Mouse (Mus musculus) right cerebral cortex, adult 18-20 months (tissue): ENCODE measurements around the gene Mfap4.

Experiments
- DNase-seq: peaks from one replicate; pipeline ENCODE4 v3.0.0; 2022; ENCODE audit warnings: mixed read lengths

Mfap4 gene

DNA sequence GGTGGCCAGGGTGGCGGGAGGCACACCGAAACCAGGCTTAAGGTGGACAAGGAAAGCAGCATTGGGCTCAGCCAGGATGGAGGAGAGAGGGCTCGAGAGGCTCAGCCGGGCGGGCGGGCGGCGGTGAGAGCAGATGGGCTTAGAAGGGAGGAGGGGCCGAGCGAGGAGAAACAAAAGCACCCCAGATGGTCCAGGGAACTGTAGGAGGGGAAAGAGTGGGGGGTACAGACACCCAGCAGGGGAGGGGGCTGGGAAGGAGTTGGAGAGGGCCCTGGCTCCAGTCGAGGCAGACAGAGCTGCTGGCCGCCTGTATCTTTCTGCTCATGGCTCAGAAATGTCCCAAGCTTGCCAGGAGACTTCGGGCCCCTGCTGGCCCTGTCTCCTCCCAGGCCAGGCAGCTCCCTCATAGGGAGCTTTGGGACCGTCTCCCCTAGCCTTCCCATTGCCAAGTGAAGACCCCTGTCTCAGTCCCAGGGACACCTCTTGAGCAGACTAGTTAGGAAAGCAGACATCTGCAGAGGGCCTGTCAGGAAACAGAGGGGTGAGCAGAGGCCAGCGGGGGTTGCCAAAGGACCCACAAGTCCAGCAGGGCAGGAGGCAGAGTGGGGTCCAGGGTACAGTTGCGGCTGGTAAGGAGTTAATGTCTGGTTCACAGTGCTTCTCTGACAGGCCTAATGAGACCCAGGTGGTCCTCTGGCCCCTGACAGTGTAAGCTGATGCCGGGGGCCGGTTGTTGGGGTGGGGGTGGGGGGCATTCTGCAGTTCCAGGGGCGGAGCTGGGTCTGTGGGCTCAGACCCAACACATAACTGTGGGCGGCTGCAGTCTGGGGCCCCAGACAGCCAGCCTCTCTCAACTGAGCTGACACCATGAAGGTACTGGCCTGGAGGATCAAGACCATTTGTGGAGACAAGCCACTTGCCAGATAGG, at the start of gene Mfap4:
TSS of gene Mfap4 (plus strand) at position 819 of the 928 bp plus-strand sequence.
- DNase-seq: peak; percentile 80

GRCm38 (mm10) chr11:61436298-61436697, 48.9 kb upstream of the Mfap4 start:
- DNase-seq: no peak

GRCm38 (mm10) chr11:61439170-61439569, 46.1 kb upstream of the Mfap4 start:
- DNase-seq: no peak

DNA sequence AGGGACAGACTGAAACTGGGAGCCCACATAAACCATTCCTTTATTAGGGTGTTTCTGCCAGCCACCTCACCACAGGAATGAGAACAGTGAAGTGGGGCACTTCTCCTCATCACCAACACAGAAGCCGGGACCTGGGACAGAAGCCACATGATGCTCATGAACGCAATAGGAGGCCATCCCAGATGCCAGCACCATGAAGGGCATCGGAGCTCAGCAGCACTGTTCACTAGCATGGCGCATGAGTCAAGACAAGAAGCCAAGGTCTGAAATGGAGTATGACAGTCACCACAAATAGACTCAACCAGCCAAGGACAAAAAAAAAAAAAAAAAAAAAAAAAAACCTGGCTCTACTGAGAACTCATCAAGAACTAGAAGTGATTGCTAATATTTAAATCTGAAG, 44.8 kb upstream of the Mfap4 start:
- DNase-seq: no peak

GRCm38 (mm10) chr11:61441670-61442069, 43.6 kb upstream of the Mfap4 start:
- DNase-seq: peak; percentile 80

GRCm38 (mm10) chr11:61443807-61444206, 41.4 kb upstream of the Mfap4 start:
- no peak for DNase-seq

DNA sequence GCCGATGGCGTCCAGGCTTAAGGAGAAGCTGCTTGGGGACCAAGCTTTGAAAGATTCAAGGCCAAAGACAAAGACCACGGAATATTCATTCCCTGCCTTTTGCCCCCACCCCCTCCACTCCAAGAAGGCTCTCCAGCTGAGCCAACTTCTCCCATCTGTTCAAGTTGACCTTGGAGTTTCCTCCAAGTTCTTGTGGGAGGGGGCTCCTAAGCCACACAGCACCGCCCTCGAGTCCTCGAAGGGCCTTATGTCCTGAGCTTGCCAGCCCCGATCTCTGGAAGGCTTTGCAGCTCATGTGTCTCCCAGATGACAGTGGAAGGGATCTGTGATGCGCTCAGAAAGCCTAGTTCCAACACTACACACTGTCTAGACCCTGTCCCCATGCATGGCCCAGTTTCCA, 37.9 kb upstream of the Mfap4 start:
- DNase-seq: no peak

DNA sequence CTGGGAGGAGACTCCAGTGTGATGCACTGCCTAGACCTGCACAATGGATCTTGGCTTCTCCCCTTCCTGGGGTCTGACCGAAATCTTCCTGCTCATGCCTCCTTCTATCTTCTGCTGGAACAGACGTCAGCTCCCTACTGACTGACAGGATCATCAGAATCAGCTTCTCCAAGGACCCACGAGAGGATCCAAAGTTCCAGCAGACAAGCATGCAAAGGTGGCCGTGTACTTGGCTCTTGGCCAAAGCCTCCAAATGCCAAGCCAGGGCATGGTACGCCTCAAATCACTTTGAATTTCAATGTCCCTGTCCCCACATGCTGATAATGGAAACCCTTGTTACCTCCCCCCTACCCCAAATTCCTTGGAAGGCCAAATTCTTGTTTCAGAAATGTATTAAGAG, 37.2 kb upstream of the Mfap4 start:
- DNase-seq: no peak

GRCm38 (mm10) chr11:61448599-61449225, 36.5 kb upstream of the Mfap4 start:
- DNase-seq: peak; percentile 54

DNA sequence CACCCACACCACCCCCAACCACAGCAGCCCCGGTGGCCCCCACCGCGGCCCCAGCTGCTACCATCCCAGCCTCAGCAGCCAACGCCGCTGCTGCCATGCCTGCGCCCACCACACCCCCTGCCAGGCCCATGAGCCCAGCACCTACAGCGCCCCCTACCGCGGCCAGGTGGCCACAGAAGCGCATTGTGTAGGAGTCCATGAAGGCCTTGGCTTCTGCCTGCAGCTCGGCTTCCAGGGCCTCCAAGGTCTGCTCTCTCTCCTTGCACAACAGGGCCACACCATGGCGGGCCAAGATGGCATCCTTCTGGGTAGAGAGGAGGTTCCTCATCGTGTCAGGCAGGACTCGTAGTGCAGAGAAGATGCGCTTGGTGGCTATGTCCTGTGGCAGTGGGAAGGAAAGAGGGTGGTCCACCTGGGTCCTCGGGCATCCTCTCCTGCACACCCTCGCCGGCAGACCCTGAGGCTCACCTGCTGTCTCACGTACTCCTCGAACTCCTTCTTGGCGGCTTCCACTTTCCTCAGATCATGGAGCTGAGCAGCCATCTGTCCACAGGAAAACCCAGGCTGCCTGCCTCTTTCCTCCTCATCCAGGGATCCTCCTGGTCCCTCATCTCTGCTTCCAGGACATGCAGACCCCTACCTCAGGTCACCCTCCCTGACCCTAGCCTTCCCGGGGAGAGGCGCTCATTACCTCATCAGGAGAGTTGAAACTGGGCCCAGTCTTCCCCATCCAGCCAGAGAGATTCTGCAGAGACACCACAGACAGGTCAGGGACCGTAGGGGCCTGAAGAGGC, 35.5 kb upstream of the Mfap4 start:
- DNase-seq: no peak

- no peak for DNase-seq
Measured at GRCm38 (mm10) chr11:61464071-61464470, 21.2 kb upstream of the Mfap4 start.

DNA sequence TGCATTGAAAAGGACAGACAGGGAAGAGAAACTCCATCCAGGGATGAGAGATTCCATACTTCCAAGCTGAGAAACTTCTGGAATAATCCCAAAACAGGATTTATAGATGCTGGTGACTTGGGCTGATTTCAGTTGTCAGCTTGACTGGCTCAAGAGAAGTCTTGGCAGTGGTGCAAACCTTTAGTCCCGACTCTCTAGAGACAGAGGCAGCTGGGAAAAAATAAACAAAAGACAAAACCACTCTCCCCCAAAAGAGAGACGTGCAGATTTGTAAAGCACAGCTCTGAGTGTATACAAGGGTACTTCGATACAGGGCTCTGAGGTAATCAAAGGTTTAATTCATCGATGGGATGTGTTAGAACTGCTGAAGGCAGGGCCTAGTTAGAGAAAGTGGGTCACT, 19.8 kb upstream of the Mfap4 start:
- DNase-seq: no peak

- DNase-seq: no peak
Measured at GRCm38 (mm10) chr11:61468534-61468933, 16.7 kb upstream of the Mfap4 start.

DNA sequence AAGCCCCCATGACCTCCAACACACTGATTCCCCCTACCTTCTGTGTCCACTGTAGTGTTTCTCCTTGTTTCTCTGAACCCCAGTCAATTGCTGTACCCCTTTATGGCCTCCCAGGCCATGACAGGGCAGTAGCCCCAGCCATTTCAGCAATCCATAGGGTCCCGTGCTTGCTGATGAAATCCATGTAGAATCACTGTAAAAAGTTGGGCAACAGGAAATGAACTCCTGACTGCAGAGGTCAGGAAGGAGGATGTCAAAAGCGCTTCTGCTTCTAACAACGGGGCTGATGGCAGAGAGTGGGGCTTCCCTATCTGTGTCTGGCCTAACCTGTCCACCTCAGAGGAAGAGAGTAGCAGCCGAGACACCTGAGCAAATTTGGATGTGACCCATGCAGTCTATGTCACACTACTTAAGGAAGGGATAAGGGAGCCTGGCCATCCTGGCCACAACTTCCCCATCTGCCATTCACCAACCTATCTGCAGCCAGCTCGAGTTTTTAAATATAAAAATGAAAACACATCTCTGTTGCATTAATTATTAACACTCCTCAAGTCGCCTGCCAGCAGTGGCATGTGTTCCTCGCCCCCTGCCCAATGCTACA, 15.8 kb upstream of the Mfap4 start:
- no peak for DNase-seq

GRCm38 (mm10) chr11:61470880-61471279, 14.4 kb upstream of the Mfap4 start:
- no peak for DNase-seq

DNA sequence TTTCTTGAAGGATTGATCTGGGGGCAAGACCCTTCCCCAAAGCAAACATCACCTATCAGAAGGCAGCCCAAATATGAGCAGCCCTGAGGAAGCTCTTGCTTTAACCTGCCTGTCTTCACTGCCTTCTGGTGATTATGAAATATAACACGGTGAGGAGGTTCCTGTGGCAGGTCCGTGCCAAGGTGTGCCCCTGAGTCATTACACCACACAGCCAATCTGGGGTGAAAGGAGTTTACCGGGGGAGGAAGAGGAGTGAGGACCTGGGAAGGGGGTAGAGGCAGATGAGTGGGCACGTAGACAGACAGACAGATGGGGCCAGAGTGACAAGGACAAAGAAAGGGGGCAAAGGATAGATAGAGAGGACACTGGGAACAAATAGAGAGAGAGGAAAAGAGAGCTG, 11.6 kb upstream of the Mfap4 start:
- no peak for DNase-seq

GRCm38 (mm10) chr11:61476786-61477382, 8.3 kb upstream of the Mfap4 start:
- DNase-seq: no peak

DNA sequence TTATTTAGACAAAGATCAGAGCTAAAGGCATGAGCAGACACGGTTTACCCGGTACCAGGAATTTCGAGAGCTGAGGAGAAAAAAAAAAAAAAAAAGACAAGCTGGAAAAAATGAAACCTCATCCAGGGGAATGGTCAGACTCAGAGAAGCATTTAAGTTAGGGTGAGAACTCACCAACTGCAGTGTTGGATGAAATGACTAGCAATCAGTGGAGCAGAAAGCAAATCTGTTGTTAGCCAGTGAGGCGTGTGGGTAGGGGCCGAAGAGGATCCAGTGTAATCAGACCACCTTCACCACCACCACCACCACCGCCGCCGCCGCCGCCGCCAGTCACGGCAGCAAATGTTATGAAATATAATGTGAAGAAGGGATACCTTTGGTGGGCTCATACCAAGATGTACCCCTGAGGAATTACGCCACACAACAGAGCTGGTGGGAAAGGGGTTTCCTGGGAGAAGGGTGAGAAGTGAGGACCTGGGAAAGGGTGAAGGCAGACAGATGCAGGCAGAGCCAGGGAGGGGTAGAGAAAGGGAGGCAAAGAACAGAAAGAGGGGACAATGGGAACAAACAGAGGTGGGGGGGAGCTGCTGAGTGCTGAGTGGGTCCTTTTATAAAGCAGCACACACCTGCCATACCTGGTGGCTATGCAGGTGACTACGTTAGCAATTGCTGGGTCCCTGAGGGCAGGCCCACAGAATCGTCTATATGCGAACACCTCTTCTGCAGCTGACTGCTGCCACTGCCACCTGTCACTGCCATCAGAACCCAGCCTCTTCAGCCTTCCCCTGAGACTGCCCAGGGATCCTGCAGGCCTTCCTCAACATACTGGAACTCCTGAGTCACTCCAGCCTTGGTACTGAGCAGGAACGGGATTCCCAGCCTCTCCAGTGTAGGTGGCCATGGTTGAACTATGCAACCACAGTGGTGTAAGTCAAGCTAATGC, 7.4 kb upstream of the Mfap4 start:
- no peak for DNase-seq

DNA sequence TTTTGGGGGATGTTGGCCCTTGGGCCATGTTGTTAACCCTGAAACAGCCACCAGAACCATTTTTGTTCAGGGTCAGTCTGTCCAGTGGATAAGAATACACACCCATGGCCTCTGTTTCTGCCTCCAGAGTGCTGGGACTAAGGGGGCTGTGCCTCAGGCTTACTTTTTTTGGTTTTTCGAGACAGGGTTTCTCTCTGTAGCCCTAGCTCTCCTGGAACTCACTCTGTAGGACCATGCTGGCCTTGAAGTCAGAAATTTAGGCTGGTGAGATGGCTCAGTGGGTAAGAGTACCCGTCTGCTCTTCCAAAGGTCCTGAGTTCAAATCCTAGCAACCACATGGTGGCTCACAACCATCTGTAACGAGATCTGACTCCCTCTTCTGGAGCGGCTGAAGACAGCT, 6.4 kb upstream of the Mfap4 start:
- DNase-seq: no peak

DNA sequence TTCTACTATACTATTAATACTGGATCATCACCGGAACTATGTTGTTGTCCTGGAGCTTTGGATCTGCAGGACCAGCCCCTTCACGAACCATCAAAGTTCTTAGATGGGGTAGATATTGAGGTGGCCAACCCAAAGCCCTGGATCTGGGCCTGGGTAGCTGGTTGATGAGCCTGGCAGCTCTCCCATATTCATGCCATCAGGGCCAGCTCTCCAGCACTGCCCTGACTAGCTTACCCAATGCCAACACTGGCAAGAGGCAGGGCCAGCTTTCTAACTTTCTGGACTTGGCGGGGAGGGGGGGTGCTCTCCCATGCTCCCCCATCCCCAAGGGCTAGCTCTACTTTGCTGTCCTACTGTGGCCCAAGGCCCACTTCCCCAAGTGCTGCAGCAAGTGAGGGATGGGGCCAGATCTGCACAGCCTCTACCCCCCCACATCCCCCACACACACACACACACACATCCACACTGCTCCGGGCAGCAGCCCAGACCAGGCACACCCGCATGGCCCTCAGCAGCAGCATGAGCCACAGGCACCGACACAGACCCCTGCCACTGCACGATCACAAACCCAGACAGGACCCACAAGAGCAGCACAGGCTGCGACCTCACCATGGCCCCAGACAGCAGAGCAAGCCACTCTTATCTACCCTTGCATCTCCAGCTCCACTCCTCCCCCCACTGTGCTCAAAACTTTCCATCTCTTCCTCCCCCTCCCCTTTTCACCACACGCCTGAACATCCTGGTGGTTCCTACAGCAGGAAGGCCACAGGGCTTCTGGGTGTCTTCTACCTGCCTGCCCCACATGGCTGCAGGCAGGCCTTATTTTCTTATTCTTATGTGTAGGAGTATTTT, 3.8 kb upstream of the Mfap4 start:
- DNase-seq: no peak
